Mouse (Mus musculus) ES-Bruce4 (cell line): ENCODE measurements around the gene Tnfsf13. TPM values are rescaled to one million over a fixed set of nuclear protein-coding genes. Genes with fewer than 3 reads are reported as not detected.

ENCODE experiments used
- H3K27ac ChIP-seq: 2 replicates; pipeline ENCODE4 v1.5.1; 2012; ENCODE audit warnings: low read length, inconsistent platforms; ENCODE audit not compliant: insufficient read depth
- H3K27me3 ChIP-seq: 2 replicates; pipeline ENCODE4 v1.6.1; 2012; ENCODE audit warnings: mild to moderate bottlenecking, low read length, inconsistent platforms; ENCODE audit not compliant: control insufficient read depth, poor library complexity, insufficient read depth, severe bottlenecking
- H3K36me3 ChIP-seq: 2 replicates; pipeline ENCODE4 v1.6.1; 2012; ENCODE audit warnings: inconsistent platforms, mild to moderate bottlenecking, low read length, moderate library complexity; ENCODE audit not compliant: control insufficient read depth, poor library complexity, insufficient read depth, severe bottlenecking
- H3K4me1 ChIP-seq: one replicate; pipeline ENCODE4 v1.8.1; 2011; ENCODE audit warnings: low read length; ENCODE audit not compliant: control insufficient read depth, insufficient read depth
- H3K4me3 ChIP-seq: 2 replicates; pipeline ENCODE4 v1.5.1; 2011; ENCODE audit warnings: low read depth, mild to moderate bottlenecking, low read length
- H3K9ac ChIP-seq: 2 replicates; pipeline ENCODE4 v1.6.1; 2012; ENCODE audit warnings: low read depth, mild to moderate bottlenecking, inconsistent platforms; ENCODE audit not compliant: poor library complexity, severe bottlenecking
- H3K9me3 ChIP-seq: replicated peaks from 2 replicates; pipeline ENCODE4 v1.6.1; 2012; ENCODE audit warnings: mild to moderate bottlenecking, low read length, inconsistent platforms; ENCODE audit not compliant: control insufficient read depth, poor library complexity, insufficient read depth, severe bottlenecking
- CTCF ChIP-seq: IDR thresholded peaks from one replicate; pipeline ENCODE4 v1.8.1; 2011; ENCODE audit warnings: low read depth, low read length
- EP300 ChIP-seq: IDR thresholded peaks from 2 replicates; pipeline ENCODE4 v1.6.1; 2011; ENCODE audit warnings: low read depth, low read length; ENCODE audit not compliant: insufficient read depth
- POLR2A ChIP-seq: IDR thresholded peaks from one replicate; pipeline ENCODE4 v1.8.1; 2011; ENCODE audit warnings: low read length; ENCODE audit not compliant: insufficient read depth
- polyA plus RNA-seq: library from polyadenylated mRNA; stranded (reverse); fragments of >200 nt; gene quantifications from 2 replicates; pipeline ENCODE4 v1.2.4, GENCODE M21; 2011; ENCODE audit warnings: low read depth; ENCODE audit not compliant: missing spikeins, insufficient read depth, insufficient read length

Gene Tnfsf13
- polyA plus RNA-seq, 1 experiment: 1.3 TPM

GRCm38 (mm10) chr11:69699595-69699994 is 14.0 kb upstream of the Tnfsf13 start:
- Histone ChIP-seq H3K27me3 (no peaks in the 10 kb centered on the region), H3K4me3 (no peak overlapping the region), H3K36me3 (no peaks in the 10 kb centered on the region), H3K27ac (peak overlapping the region; percentile 37), H3K4me1 (peaks cover 6% of the 10 kb centered on the region), H3K9ac (no peak overlapping the region), H3K9me3 (no peaks in the 10 kb centered on the region)
- TF ChIP-seq POLR2A (no peak), CTCF (no peak), EP300 (no peak)

- no peaks in the 10 kb centered on the region for H3K27me3 ChIP-seq
- no peak overlapping the region for H3K27ac ChIP-seq
- no peaks in the 10 kb centered on the region for H3K36me3 ChIP-seq
- TF ChIP-seq POLR2A (no peak), EP300 (no peak), CTCF (peak; percentile 33)
- peaks cover 6% of the 10 kb centered on the region for H3K4me1 ChIP-seq
- no peaks in the 10 kb centered on the region for H3K9me3 ChIP-seq
- H3K9ac ChIP-seq: no peak overlapping the region
- no peak overlapping the region for H3K4me3 ChIP-seq
These were observed 13.0 kb upstream of the Tnfsf13 start for GRCm38 (mm10) chr11:69698574-69698973.

- no peak overlapping the region for H3K4me3 ChIP-seq
- no peaks in the 10 kb centered on the region for H3K36me3 ChIP-seq
These were observed 11.8 kb upstream of the Tnfsf13 start for GRCm38 (mm10) chr11:69697396-69697795.

GRCm38 (mm10) chr11:69695361-69696181 is 10.0 kb upstream of the Tnfsf13 start, which contains the start of the genes Tnfsf12 and Tnfsfm13:
Gene Tnfsf12, minus strand, starts transcription at chr11:69695849.
Gene Tnfsfm13, minus strand, starts transcription at chr11:69696098.
- Histone ChIP-seq H3K4me3 (peak within 1 kb of the TSS; percentile 56), H3K9me3 (no peaks in the 10 kb centered on the region), H3K27ac (peak within 1 kb of the TSS; percentile 16; the same call in 1 of the 2 replicates), H3K27me3 (no peaks in the 10 kb centered on the region), H3K9ac (peak within 1 kb of the TSS; percentile 63), H3K4me1 (peaks cover 5% of the 10 kb centered on the region), H3K36me3 (no peaks in the 10 kb centered on the region)
- TF ChIP-seq POLR2A (no peak), EP300 (0 out of 2 replicates have a peak, but pooled peaks have one; percentile 3)

More at GRCm38 (mm10) chr11:69697396-69697795, 11.8 kb upstream of the Tnfsf13 start:
- H3K4me1 ChIP-seq: peaks cover 5% of the 10 kb centered on the region
- no peaks in the 10 kb centered on the region for H3K9me3 ChIP-seq
- H3K27me3 ChIP-seq: no peaks in the 10 kb centered on the region
- H3K27ac ChIP-seq: no peak overlapping the region
- H3K9ac ChIP-seq: no peak overlapping the region
- TF ChIP-seq EP300 (no peak), CTCF (no peak), POLR2A (no peak)

GRCm38 (mm10) chr11:69695046-69695360 is 9.4 kb upstream of the Tnfsf13 start:
- H3K36me3 ChIP-seq: no peaks in the 10 kb centered on the region
- H3K9me3 ChIP-seq: no peaks in the 10 kb centered on the region
- no peak for TF ChIP-seq CTCF
- no peak for TF ChIP-seq EP300
- TF ChIP-seq POLR2A: no peak
- H3K4me1 ChIP-seq: peaks cover 5% of the 10 kb centered on the region
- H3K27me3 ChIP-seq: no peaks in the 10 kb centered on the region
- H3K4me3 ChIP-seq: peak overlapping the region; percentile 56
- H3K27ac ChIP-seq: 0 out of 2 replicates have a peak overlapping the region, but pooled peaks have one; percentile 10
- peak overlapping the region; percentile 63 for H3K9ac ChIP-seq

GRCm38 (mm10) chr11:69693421-69693965 is 7.9 kb upstream of the Tnfsf13 start:
- TF ChIP-seq POLR2A: no peak
- TF ChIP-seq EP300: no peak
- TF ChIP-seq CTCF: no peak
- Histone ChIP-seq H3K9ac (no peak overlapping the region), H3K9me3 (no peaks in the 10 kb centered on the region), H3K27ac (no peak overlapping the region), H3K36me3 (no peaks in the 10 kb centered on the region), H3K27me3 (no peaks in the 10 kb centered on the region), H3K4me1 (peaks cover 3% of the 10 kb centered on the region), H3K4me3 (no peak overlapping the region)
